Comparison of ENCODE assay signal across 8 mouse cellular contexts in the genomic region with DNA sequence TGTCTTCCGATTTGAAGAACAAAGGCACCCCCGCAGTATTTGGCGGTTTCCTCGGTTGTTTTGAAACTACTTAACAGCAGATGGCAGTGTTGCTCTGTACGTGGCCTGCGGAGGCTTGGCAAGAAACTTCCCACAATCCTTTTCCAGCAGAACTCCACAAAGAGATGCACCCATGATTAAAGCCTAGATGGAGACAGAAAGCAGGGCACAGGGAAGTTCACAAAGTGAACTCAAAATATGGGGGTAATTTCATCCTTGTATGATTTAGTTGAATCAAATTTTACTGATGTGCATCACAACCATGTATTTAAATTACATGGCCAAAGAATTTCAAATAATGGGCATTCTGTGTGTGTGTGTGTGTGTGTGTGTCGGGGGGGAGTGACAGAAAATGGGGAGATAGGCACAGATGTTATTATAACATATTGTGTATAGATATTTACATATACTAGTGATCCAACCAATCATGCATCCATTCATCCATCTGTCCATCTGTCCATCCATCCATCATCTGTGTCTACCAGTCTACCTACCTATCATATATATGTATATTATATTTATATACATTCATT.
A peak's percentile ranks its signal among the peaks of the same experiment; 100 is the strongest.
DNase-seq lines count a peak whose midpoint lies in the region; ATAC-seq and TF ChIP-seq lines count a peak whose summit lies in the region.

No protein-coding gene starts in this region.

- H3K9ac ChIP-seq in limb, embryonic 13.5 days: peak overlapping the region; percentile 71
- peak overlapping the region; percentile 57 for H3K9ac ChIP-seq in midbrain, embryonic 14.5 days (replicated peaks; ENCODE audit: low read length)
- H3K9ac ChIP-seq in stomach, postnatal 0 days (ENCODE audit: low read length): peak overlapping the region; percentile 56

- H3K27ac ChIP-seq in limb, embryonic 13.5 days: no peak overlapping the region
- H3K27ac ChIP-seq in midbrain, embryonic 14.5 days (replicated peaks; ENCODE audit: low read depth, low read length): no peak overlapping the region
- no peak overlapping the region for H3K27ac ChIP-seq in stomach, postnatal 0 days (replicated peaks)

- peaks cover 17% of the 10 kb centered on the region for H3K27me3 ChIP-seq in limb, embryonic 13.5 days
- H3K27me3 ChIP-seq in midbrain, embryonic 14.5 days (ENCODE audit: control insufficient read depth, insufficient read depth, low read length): no peaks in the 10 kb centered on the region; the same call in 1 of the 2 replicates
- no peaks in the 10 kb centered on the region for H3K27me3 ChIP-seq in stomach, postnatal 0 days (ENCODE audit: control insufficient read depth, insufficient read depth, low read length)

- ATAC-seq in granulocyte monocyte progenitor cell, adult 5-6 weeks (replicated peaks; ENCODE audit: poor library complexity, severe bottlenecking): peak; percentile 72
- peak; percentile 51; the same call in 1 of the 2 replicates for ATAC-seq in limb, embryonic 13.5 days (ENCODE audit: low FRiP score, low read depth)
- ATAC-seq in midbrain, embryonic 14.5 days (ENCODE audit: low FRiP score, low TSS enrichment): peak; percentile 71; the same call in 1 of the 2 replicates
- ATAC-seq in stomach, postnatal 0 days (ENCODE audit: low FRiP score, low TSS enrichment): no peak

- TF ChIP-seq CTCF in stomach, postnatal 0 days (IDR thresholded peaks at IDR 0.05; ENCODE audit: low read depth): peak; percentile 87

- H3K4me3 ChIP-seq in limb, embryonic 13.5 days: peak overlapping the region; percentile 46
- H3K4me3 ChIP-seq in midbrain, embryonic 14.5 days (replicated peaks; ENCODE audit: low read depth, low read length): peak overlapping the region; percentile 36
- peak overlapping the region; percentile 44 for H3K4me3 ChIP-seq in stomach, postnatal 0 days (ENCODE audit: low read depth, low read length)

- DNase-seq in 3T3-L1 (ENCODE audit: low read depth, low spot score): peak; percentile 82
- peak; percentile 12 to 21 for DNase-seq in adrenal gland, adult 18-20 months (ENCODE audit: low spot score in 2 of 2)
- DNase-seq in embryo, embryonic 11.5 days (ENCODE audit: low read depth, low spot score): peak; percentile 67
- peak; percentile 48 for DNase-seq in kidney, adult 9 months
- DNase-seq in midbrain, embryonic 14.5 days: peak; percentile 93
- peak; percentile 58 for DNase-seq in stomach, postnatal 0 days (ENCODE audit: low spot score)

- no peaks in the 10 kb centered on the region for H3K36me3 ChIP-seq in limb, embryonic 13.5 days
- no peaks in the 10 kb centered on the region for H3K36me3 ChIP-seq in midbrain, embryonic 14.5 days (ENCODE audit: control insufficient read depth, insufficient read depth, low read length)
- H3K36me3 ChIP-seq in stomach, postnatal 0 days (ENCODE audit: control insufficient read depth, insufficient read depth, low read length): no peaks in the 10 kb centered on the region

- H3K9me3 ChIP-seq in limb, embryonic 13.5 days: no peaks in the 10 kb centered on the region
- no peaks in the 10 kb centered on the region for H3K9me3 ChIP-seq in midbrain, embryonic 14.5 days (ENCODE audit: control insufficient read depth, low read length)
- no peaks in the 10 kb centered on the region for H3K9me3 ChIP-seq in stomach, postnatal 0 days (ENCODE audit: control insufficient read depth, low read length)

- no peak for TF ChIP-seq EP300 in stomach, postnatal 0 days (optimal IDR thresholded peaks at IDR 0.05)

- 14% methylated on average over 7 of the region's 7 CpGs for WGBS in limb, embryonic 13.5 days
- 16% methylated on average over 7 of the region's 7 CpGs for WGBS in midbrain, embryonic 14.5 days
- 12% methylated on average over 7 of the region's 7 CpGs for WGBS in stomach, postnatal 0 days

- H3K4me1 ChIP-seq in limb, embryonic 13.5 days: no peaks in the 10 kb centered on the region
- H3K4me1 ChIP-seq in midbrain, embryonic 14.5 days (ENCODE audit: control insufficient read depth, insufficient read depth, low read length): no peaks in the 10 kb centered on the region
- no peaks in the 10 kb centered on the region for H3K4me1 ChIP-seq in stomach, postnatal 0 days (replicated peaks; ENCODE audit: control insufficient read depth, insufficient read depth)

- peak overlapping the region; percentile 77 for H3K4me2 ChIP-seq in limb, embryonic 13.5 days (replicated peaks)
- peak overlapping the region; percentile 78 for H3K4me2 ChIP-seq in midbrain, embryonic 14.5 days (ENCODE audit: low read length)
- peak overlapping the region; percentile 78 for H3K4me2 ChIP-seq in stomach, postnatal 0 days (replicated peaks; ENCODE audit: low read depth)

Comparison
In these comparisons a context has a peak if more than half of its experiments do, and no peak if none do; other contexts are left out.
1. DNase-seq: peak in every context shown above with its lines; median percentile 93 in midbrain, embryonic 14.5 days; 82 in 3T3-L1; 67 in embryo, embryonic 11.5 days; 58 in stomach, postnatal 0 days; 48 in kidney, adult 9 months; 16 in adrenal gland, adult 18-20 months.